Comparison of ENCODE assay signal across 12 mouse cellular contexts in the genomic region with DNA sequence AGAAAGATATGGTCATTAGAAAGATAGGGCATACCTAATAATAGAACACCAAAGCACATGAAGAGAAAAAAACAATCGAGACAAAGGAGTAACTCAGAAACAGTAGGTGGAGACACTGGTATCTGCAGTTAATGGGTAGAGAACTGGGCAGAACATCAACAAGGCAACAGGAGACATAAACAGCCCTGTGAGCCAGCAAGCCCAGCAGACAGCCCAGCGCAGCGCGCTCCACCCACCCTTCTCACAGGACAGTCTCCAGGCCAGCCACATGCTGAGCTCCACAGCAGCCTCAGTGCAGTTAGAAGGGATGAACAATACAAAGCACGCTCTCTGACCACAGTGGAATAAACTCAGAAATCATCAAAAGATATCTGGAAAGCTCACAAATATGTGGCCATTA. TPM values are rescaled to one million over a fixed set of nuclear protein-coding genes. Genes with fewer than 3 reads are reported as not detected.
DNase-seq lines count a peak whose midpoint lies in the region; ATAC-seq and TF ChIP-seq lines count a peak whose summit lies in the region.
"Had no signal": no experiment of that assay in that cellular context is flagged by ENCODE, and none has a peak within 500 bp of the region (broad histone marks: within the 10 kb centered on the region; RNA-seq: fewer than 3 reads in every experiment).

No protein-coding gene starts in this region.

- DNase-seq in cerebellum, adult 9-11 months, result peak; percentile 27
- peak; percentile 46 for DNase-seq in midbrain, postnatal 0 days (ENCODE audit: low spot score)
- no peak for DNase-seq in heart, embryonic 10.5 days (ENCODE audit: low spot score)
- peak; percentile 88 for DNase-seq in lung, postnatal 36 days
- DNase-seq in adrenal gland, adult 18-20 months (ENCODE audit: low spot score in 2 of 2), result no peak
- DNase-seq: adrenal gland, postnatal 14 days; kidney, adult 2 months had no signal

- no peak overlapping the region for H3K4me3 ChIP-seq in midbrain, postnatal 0 days (ENCODE audit: low read depth, low read length)
- no peak overlapping the region for H3K4me3 ChIP-seq in midbrain, embryonic 13.5 days (replicated peaks)
- H3K4me3 ChIP-seq in heart, embryonic 10.5 days, result no peak overlapping the region
- no peak overlapping the region for H3K4me3 ChIP-seq in kidney, embryonic 14.5 days (ENCODE audit: low read length)
- H3K4me3 ChIP-seq: liver, embryonic 12.5 days had no signal

- H3K9me3 ChIP-seq in midbrain, postnatal 0 days (ENCODE audit: low read length), result no peaks in the 10 kb centered on the region
- no peaks in the 10 kb centered on the region for H3K9me3 ChIP-seq in midbrain, embryonic 13.5 days
- H3K9me3 ChIP-seq in heart, embryonic 10.5 days, result no peaks in the 10 kb centered on the region
- H3K9me3 ChIP-seq in kidney, embryonic 14.5 days (ENCODE audit: control insufficient read depth, low read length), result no peaks in the 10 kb centered on the region
- H3K9me3 ChIP-seq: liver, embryonic 12.5 days had no signal

- no peak for TF ChIP-seq CTCF in midbrain, postnatal 0 days (IDR thresholded peaks at IDR 0.05)

- no peak overlapping the region for H3K4me2 ChIP-seq in midbrain, postnatal 0 days (ENCODE audit: low read depth, low read length, poor library complexity, severe bottlenecking)
- no peak overlapping the region for H3K4me2 ChIP-seq in midbrain, embryonic 13.5 days (replicated peaks)
- no peak overlapping the region for H3K4me2 ChIP-seq in kidney, embryonic 14.5 days (replicated peaks; ENCODE audit: low read depth, low read length)
- H3K4me2 ChIP-seq: liver, embryonic 12.5 days had no signal

- H3K27me3 ChIP-seq in midbrain, postnatal 0 days (ENCODE audit: insufficient read depth, low read length), result no peaks in the 10 kb centered on the region
- H3K27me3 ChIP-seq in midbrain, embryonic 13.5 days, result no peaks in the 10 kb centered on the region
- no peaks in the 10 kb centered on the region for H3K27me3 ChIP-seq in heart, embryonic 10.5 days (ENCODE audit: insufficient read depth, poor library complexity, severe bottlenecking)
- H3K27me3 ChIP-seq in kidney, embryonic 14.5 days (ENCODE audit: control insufficient read depth, insufficient read depth, low read length), result no peaks in the 10 kb centered on the region
- H3K27me3 ChIP-seq: liver, embryonic 12.5 days had no signal

- no peak overlapping the region for H3K9ac ChIP-seq in midbrain, postnatal 0 days (replicated peaks; ENCODE audit: low read length, poor library complexity, severe bottlenecking)
- H3K9ac ChIP-seq in midbrain, embryonic 13.5 days (replicated peaks), result no peak overlapping the region
- H3K9ac ChIP-seq in kidney, embryonic 14.5 days (ENCODE audit: low read depth, low read length), result no peak overlapping the region
- H3K9ac ChIP-seq: liver, embryonic 12.5 days had no signal

- no peaks in the 10 kb centered on the region for H3K36me3 ChIP-seq in midbrain, postnatal 0 days (ENCODE audit: insufficient read depth, low read length)
- H3K36me3 ChIP-seq in midbrain, embryonic 13.5 days, result no peaks in the 10 kb centered on the region
- H3K36me3 ChIP-seq in heart, embryonic 10.5 days, result peaks cover 38% of the 10 kb centered on the region
- H3K36me3 ChIP-seq in kidney, embryonic 14.5 days (ENCODE audit: control insufficient read depth, insufficient read depth, low read length), result peaks cover 11% of the 10 kb centered on the region; the same call in 1 of the 2 replicates

- H3K27ac ChIP-seq in midbrain, postnatal 0 days (ENCODE audit: low read depth, low read length), result no peak overlapping the region
- no peak overlapping the region for H3K27ac ChIP-seq in midbrain, embryonic 13.5 days
- H3K27ac ChIP-seq in heart, embryonic 10.5 days, result 0 out of 2 replicates have a peak overlapping the region, but pooled peaks have one; percentile 10
- no peak overlapping the region for H3K27ac ChIP-seq in kidney, embryonic 14.5 days (ENCODE audit: low read depth, low read length)
- H3K27ac ChIP-seq: liver, embryonic 12.5 days had no signal

- peaks cover 10% of the 10 kb centered on the region for H3K4me1 ChIP-seq in midbrain, postnatal 0 days (ENCODE audit: insufficient read depth, low read length)
- H3K4me1 ChIP-seq in midbrain, embryonic 13.5 days (replicated peaks), result peaks cover 23% of the 10 kb centered on the region
- peaks cover 80% of the 10 kb centered on the region for H3K4me1 ChIP-seq in heart, embryonic 10.5 days
- peaks cover 18% of the 10 kb centered on the region for H3K4me1 ChIP-seq in kidney, embryonic 14.5 days (ENCODE audit: control insufficient read depth, insufficient read depth, low read length)

- 39% methylated on average over 5 of the region's 5 CpGs for WGBS in midbrain, postnatal 0 days
- WGBS in midbrain, embryonic 13.5 days, result 43% methylated on average over 5 of the region's 5 CpGs
- 35% methylated on average over 5 of the region's 5 CpGs for WGBS in heart, embryonic 10.5 days
- WGBS in kidney, embryonic 14.5 days, result 81% methylated on average over 5 of the region's 5 CpGs

- no peak for ATAC-seq in cerebellum, adult (ENCODE audit: insufficient number of reproducible peaks, low FRiP score, low TSS enrichment)
- no peak for ATAC-seq in midbrain, postnatal 0 days (ENCODE audit: low FRiP score)
- ATAC-seq in midbrain, embryonic 13.5 days, result no peak
- ATAC-seq in kidney, embryonic 14.5 days (ENCODE audit: low FRiP score, low TSS enrichment), result no peak
- ATAC-seq: liver, embryonic 12.5 days; midbrain, embryonic 16.5 days had no signal

RNA-seq across cellular contexts. Expression of a gene that starts 15.8 kb away (rescaled TPM):
- total RNA-seq in midbrain, postnatal 0 days (2014; rRNA removed), result 28.3 and 34.3 TPM in 2 replicates
- polyA plus RNA-seq in midbrain, postnatal 0 days (2015; fragmentation: Nextera tagmentation; extraction: Ambion mirVana), result 13.9 and 15.3 TPM in 2 replicates
- 7.3 and 9.3 TPM in 2 replicates for polyA plus RNA-seq in midbrain, embryonic 13.5 days (2015; fragmentation: Nextera tagmentation; extraction: Ambion mirVana)
- polyA plus RNA-seq in heart, embryonic 10.5 days (2016; fragmentation: Nextera tagmentation; extraction: Ambion mirVana), result 15.2 and 16.9 TPM in 2 replicates
- polyA plus RNA-seq in kidney, embryonic 14.5 days (2014; fragmentation: Nextera tagmentation; extraction: Ambion mirVana), result 17.0 and 24.0 TPM in 2 replicates
- 10 to 100 TPM; 18.4 to 30.0 TPM for total RNA-seq in adrenal gland, adult 18-20 months (2021)

RNA-seq across cellular contexts. Expression of a gene that starts 59.1 kb away (rescaled TPM):
- 51.4 and 55.8 TPM in 2 replicates for total RNA-seq in midbrain, postnatal 0 days (2014; rRNA removed)
- 50.2 and 52.2 TPM in 2 replicates for polyA plus RNA-seq in midbrain, postnatal 0 days (2015; fragmentation: Nextera tagmentation; extraction: Ambion mirVana)
- 25.3 and 25.5 TPM in 2 replicates for polyA plus RNA-seq in midbrain, embryonic 13.5 days (2015; fragmentation: Nextera tagmentation; extraction: Ambion mirVana)
- 65.7 and 104 TPM in 2 replicates for polyA plus RNA-seq in heart, embryonic 10.5 days (2016; fragmentation: Nextera tagmentation; extraction: Ambion mirVana)
- polyA plus RNA-seq in kidney, embryonic 14.5 days (2014; fragmentation: Nextera tagmentation; extraction: Ambion mirVana), result 44.4 and 46.6 TPM in 2 replicates
- total RNA-seq in adrenal gland, adult 18-20 months (2021), result 10 to 100 TPM; 21.3 to 32.1 TPM

Comparison
In these comparisons a context has a peak if more than half of its experiments do, and no peak if none do; other contexts are left out.
1. DNase-seq: peak in cerebellum, adult 9-11 months (single experiment), midbrain, postnatal 0 days (single experiment) and lung, postnatal 36 days (single experiment); none in heart, embryonic 10.5 days (single experiment) and adrenal gland, adult 18-20 months (0 of 2).